Mouse (Mus musculus): ENCODE data around the gene Sirt6. TPM values are rescaled to one million over a fixed set of nuclear protein-coding genes. Genes with fewer than 3 reads are reported as not detected.
"Not testable (repeated sequence)": the region's sequence is repeated elsewhere in the genome, so short reads cannot be mapped to it uniquely, and the experiment has no call there.

Gene Sirt6
- polyA plus RNA-seq, 1 experiment from 2014 or later: 57.5 TPM

DNA sequence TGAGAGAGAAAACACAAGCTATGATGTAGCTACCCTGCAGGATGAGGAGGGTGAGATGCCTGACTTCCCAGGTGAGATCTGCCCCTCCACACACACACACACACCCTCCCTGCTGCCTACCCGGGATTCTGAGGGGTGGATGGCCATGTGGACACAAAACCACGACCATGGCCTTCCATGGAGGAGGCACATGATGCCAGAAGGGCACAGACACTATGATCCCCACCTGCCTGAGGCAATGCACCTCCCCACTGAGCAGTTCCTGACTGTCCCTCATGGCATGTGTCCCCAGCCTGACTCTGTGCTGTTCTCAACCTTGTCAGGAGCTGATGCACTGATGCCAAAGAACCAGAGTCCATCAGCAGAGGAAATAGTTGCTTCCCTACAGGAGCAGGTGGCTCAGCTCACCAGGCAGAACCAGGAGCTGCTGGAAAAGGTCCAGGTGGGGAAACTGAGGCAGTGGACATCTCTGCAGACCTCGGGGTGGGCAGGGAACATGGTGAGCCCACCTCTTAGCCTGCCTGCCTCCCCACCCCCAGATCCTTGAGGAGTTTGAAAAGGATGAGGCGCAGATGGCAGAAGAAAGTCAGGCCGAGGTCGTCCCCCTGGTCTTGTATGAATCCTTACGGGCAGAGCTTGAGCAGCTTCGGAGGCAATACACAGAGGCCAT is 14.5 kb upstream of the Sirt6 start:
- Histone ChIP-seq H3K27ac (peak overlapping the region; percentile 25; the same call in 1 of the 2 replicates), H3K9me3 (no peaks in the 10 kb centered on the region), H3K4me3 (replicated peaks) (peak overlapping the region; percentile 70), H3K27me3 (no peaks in the 10 kb centered on the region), H3K4me1 (replicated peaks) (peaks cover 20% of the 10 kb centered on the region), H3K4me2 (peak overlapping the region; percentile 85), H3K9ac (replicated peaks) (peak overlapping the region; percentile 93), H3K36me3 (no peaks in the 10 kb centered on the region)
- 81% methylated on average over 8 of the region's 8 CpGs for WGBS
- ATAC-seq (ENCODE audit: insufficient number of reproducible peaks, insufficient read depth, low FRiP score, low TSS enrichment, low read depth): no peak

- no peak for ATAC-seq (ENCODE audit: insufficient number of reproducible peaks, insufficient read depth, low FRiP score, low TSS enrichment, low read depth)
- H3K9me3 ChIP-seq: no peaks in the 10 kb centered on the region
- H3K9ac ChIP-seq (replicated peaks): no peak overlapping the region
- no peak overlapping the region for H3K4me3 ChIP-seq (replicated peaks)
- H3K27me3 ChIP-seq: no peaks in the 10 kb centered on the region
- H3K4me1 ChIP-seq (replicated peaks): peaks cover 20% of the 10 kb centered on the region
- H3K36me3 ChIP-seq: no peaks in the 10 kb centered on the region
- WGBS: 90% methylated on average over 2 of the region's 2 CpGs
- peak overlapping the region; percentile 85; the same call in 1 of the 2 replicates for H3K4me2 ChIP-seq
- H3K27ac ChIP-seq: no peak overlapping the region
These were observed 14.0 kb upstream of the Sirt6 start for GRCm38 (mm10) chr10:81641566-81641965.

DNA sequence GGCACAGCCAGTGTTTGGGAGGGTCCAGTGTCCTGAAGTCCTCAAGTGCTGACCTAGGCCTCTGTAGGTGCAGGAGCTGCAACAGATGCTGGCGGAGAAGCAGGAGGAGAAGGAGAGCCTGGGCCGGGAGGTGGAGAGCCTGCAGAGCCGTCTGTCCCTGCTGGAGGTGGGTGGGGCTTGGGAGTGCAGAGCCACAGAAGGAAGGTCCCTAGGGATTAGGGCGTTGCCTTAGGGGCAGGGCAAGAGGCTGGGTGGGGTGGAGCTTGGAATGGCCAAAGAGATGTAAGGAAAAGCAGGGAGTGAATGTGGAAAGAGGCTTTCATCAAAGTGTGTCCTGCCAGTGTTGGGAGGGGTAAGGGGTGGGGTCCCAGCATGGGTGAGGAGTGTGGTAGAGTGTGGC is 13.2 kb upstream of the Sirt6 start:
- H3K27ac ChIP-seq; H3K9ac ChIP-seq (replicated peaks); H3K4me2 ChIP-seq; H3K27me3 ChIP-seq; H3K4me3 ChIP-seq (replicated peaks); H3K9me3 ChIP-seq; H3K36me3 ChIP-seq; ATAC-seq (ENCODE audit: insufficient number of reproducible peaks, insufficient read depth, low FRiP score, low TSS enrichment, low read depth): not testable (repeated sequence)
- peaks cover 20% of the 10 kb centered on the region for H3K4me1 ChIP-seq (replicated peaks)
- 37% methylated on average over 4 of the region's 4 CpGs for WGBS

GRCm38 (mm10) chr10:81638101-81638500 is 10.5 kb upstream of the Sirt6 start:
- Histone ChIP-seq H3K27ac (no peak overlapping the region), H3K36me3 (no peaks in the 10 kb centered on the region), H3K4me2 (no peak overlapping the region), H3K9ac (replicated peaks) (no peak overlapping the region), H3K27me3 (no peaks in the 10 kb centered on the region), H3K9me3 (no peaks in the 10 kb centered on the region), H3K4me1 (replicated peaks) (peaks cover 19% of the 10 kb centered on the region), H3K4me3 (replicated peaks) (no peak overlapping the region)
- 63% methylated on average over 6 of the region's 6 CpGs for WGBS
- ATAC-seq (ENCODE audit: insufficient number of reproducible peaks, insufficient read depth, low FRiP score, low TSS enrichment, low read depth): no peak

DNA sequence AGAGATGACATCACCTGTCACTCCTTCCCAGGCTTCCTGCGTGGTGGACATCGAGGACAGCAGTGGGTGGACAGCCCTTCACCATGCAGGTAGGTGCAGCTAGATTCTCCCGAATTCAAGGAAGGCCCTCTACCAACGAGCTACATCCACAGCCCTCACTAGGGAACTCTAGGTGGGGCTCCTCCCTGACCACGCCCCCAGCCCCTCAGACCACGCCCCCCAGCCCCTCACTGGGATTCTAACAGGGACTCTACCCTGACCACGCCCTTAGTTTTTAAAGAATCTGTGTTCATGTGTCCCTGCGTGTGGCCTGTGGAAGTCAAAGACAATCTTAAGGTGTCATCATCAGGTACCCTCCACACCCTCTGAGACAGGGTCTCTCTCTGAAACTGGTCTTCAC is 8.7 kb upstream of the Sirt6 start:
- WGBS: 17% methylated on average over 8 of the region's 8 CpGs
- Histone ChIP-seq H3K4me3 (replicated peaks) (no peak overlapping the region), H3K27ac (no peak overlapping the region), H3K9ac (replicated peaks) (no peak overlapping the region), H3K4me2 (no peak overlapping the region; the same call in 1 of the 2 replicates), H3K36me3 (no peaks in the 10 kb centered on the region), H3K27me3 (no peaks in the 10 kb centered on the region), H3K4me1 (replicated peaks) (peaks cover 11% of the 10 kb centered on the region; the same call in 1 of the 2 replicates), H3K9me3 (no peaks in the 10 kb centered on the region)
- ATAC-seq (ENCODE audit: insufficient number of reproducible peaks, insufficient read depth, low FRiP score, low TSS enrichment, low read depth): no peak

DNA sequence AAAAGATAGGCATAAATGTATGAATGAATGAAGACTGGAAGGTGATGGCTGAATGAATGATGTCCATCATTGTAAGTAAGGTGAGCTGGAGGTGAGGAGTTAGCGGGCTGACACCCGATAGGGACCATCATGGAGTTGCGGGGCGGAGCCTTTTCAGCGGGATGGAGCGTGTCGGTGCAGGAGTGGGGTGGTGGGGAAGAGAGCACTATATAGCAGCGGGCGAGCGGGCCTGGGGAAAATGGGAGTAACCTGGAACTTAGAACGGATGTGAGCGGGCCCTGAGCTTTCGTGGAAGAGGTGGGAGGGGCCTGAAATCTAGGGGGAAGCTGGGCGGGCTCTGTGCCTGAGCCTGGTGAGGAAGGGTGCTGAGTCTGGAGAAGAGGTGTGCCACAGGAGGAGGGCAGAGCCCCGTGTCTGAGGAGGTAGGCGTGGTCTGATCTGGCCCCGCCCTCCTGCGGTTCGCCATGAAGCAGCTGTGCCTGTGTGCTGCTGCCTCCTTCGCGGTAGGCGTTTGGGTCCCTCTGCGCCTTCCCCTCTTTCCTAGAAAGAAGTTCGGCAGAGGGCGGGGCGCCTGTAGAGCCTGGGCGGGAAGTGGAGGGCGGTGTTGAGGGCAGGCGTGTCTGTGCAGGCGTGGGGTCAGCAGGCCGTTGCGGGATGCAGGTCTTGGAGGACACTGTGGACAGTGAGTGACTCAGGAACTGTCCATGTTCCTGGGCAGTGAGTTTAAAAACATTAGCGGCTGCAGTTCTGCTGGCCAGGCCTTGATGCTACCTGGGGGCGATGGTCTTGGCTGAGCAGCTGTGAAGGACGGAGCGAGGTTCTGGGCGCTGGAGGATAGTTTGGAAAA is 5.9 kb upstream of the Sirt6 start:
- H3K4me1 ChIP-seq (replicated peaks): peaks cover 9% of the 10 kb centered on the region; the same call in 1 of the 2 replicates
- peak overlapping the region; percentile 47 for H3K4me3 ChIP-seq (replicated peaks)
- peak; percentile 92 for ATAC-seq (ENCODE audit: insufficient number of reproducible peaks, insufficient read depth, low FRiP score, low TSS enrichment, low read depth)
- WGBS: 3% methylated on average over 37 of the region's 37 CpGs
- H3K4me2 ChIP-seq: peak overlapping the region; percentile 75
- peak overlapping the region; percentile 87 for H3K27ac ChIP-seq
- H3K27me3 ChIP-seq: no peaks in the 10 kb centered on the region
- no peaks in the 10 kb centered on the region for H3K36me3 ChIP-seq
- no peaks in the 10 kb centered on the region for H3K9me3 ChIP-seq
- peak overlapping the region; percentile 56 for H3K9ac ChIP-seq (replicated peaks)

- 73% methylated on average over 16 of the region's 16 CpGs for WGBS
These were observed 793 bp upstream of the Sirt6 start, which contains the start of gene Ankrd24 for GRCm38 (mm10) chr10:81628390-81628789. TSS of gene Ankrd24 (plus strand) at chr10:81628540.

DNA sequence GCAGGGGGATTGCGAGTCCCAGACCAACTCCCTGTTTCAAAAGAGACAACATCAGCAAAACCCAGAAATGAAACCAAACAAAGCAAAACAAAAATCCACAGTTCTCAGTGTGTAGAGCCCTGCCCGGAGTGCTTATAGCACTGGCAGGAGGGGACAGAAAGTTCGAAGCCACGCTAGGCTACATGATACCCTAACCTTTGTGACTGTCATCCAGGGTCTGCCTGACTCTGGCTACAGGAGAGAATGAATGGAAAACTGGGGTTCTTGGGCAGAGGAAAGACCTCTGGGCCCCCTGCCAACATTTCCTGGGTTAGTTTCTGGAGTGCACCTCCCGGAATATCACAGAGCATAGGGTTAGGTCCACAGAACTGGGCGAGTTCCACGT is 231 bp upstream of the Sirt6 start:
- no peaks in the 10 kb centered on the region for H3K9me3 ChIP-seq
- H3K9ac ChIP-seq (replicated peaks): peak overlapping the region; percentile 72
- H3K4me1 ChIP-seq (replicated peaks): peaks cover 20% of the 10 kb centered on the region
- peaks cover 33% of the 10 kb centered on the region for H3K36me3 ChIP-seq
- no peaks in the 10 kb centered on the region for H3K27me3 ChIP-seq
- peak overlapping the region; percentile 88 for H3K4me2 ChIP-seq
- WGBS: 54% methylated on average over 7 of the region's 7 CpGs
- peak overlapping the region; percentile 92 for H3K27ac ChIP-seq
- 0 out of 2 replicates have a peak, but pooled peaks have one; percentile 7 for ATAC-seq (ENCODE audit: insufficient number of reproducible peaks, insufficient read depth, low FRiP score, low TSS enrichment, low read depth)
- H3K4me3 ChIP-seq (replicated peaks): peak overlapping the region; percentile 74

More at GRCm38 (mm10) chr10:81628390-81628789, 793 bp upstream of the Sirt6 start, which contains the start of gene Ankrd24:
- no peaks in the 10 kb centered on the region for H3K27me3 ChIP-seq
- no peak for ATAC-seq (ENCODE audit: insufficient number of reproducible peaks, insufficient read depth, low FRiP score, low TSS enrichment, low read depth)
- peak within 1 kb of the TSS; percentile 92 for H3K27ac ChIP-seq
- H3K4me3 ChIP-seq (replicated peaks): peak within 1 kb of the TSS; percentile 74
- H3K4me1 ChIP-seq (replicated peaks): peaks cover 23% of the 10 kb centered on the region
- H3K36me3 ChIP-seq: peaks cover 31% of the 10 kb centered on the region
- H3K4me2 ChIP-seq: peak within 1 kb of the TSS; percentile 88
- H3K9ac ChIP-seq (replicated peaks): peak within 1 kb of the TSS; percentile 72
- no peaks in the 10 kb centered on the region for H3K9me3 ChIP-seq

DNA sequence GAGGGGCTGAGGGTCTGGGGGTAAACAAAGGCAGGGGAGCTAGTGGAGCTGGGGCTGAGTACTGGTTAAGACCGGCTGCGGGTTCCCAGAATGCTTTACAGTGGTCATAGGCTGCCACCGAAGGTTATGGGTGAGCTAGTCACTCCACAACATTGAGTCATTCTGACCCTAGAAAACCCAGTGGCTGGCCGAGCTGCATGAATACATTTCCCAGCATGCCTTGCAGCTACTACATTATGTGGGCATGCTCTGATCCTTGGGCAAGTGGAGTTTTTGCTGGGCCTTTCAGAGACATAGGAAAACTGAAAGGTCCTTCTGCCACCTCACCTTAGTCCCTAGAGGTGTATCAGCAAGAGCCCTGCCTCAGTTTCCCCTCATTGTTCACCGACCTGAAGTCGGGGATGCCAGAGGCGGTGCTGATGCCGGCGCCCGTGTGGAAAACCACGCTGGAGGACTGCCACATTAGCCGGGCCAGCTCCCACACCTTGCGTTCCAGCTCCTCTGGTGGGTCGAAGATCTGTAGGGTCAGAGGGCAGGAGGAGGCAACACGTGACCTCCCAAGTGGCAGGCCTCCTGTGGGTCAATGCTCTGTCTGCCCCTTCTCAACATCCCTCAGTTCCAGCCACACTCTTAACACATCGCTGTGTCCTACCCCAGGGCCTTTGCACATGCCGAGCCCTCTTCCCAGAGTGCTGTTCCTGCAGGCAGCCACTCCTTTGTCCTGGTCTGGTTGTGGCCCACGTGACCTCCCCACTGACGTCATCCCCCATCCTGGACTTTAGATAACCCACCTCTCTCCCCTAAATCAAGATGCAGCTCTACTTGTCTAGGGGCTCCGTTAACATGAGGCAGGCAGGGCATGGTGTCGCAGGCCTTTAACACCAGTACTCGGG is 1.2 kb downstream of the Sirt6 start:
- Histone ChIP-seq H3K27ac (peak overlapping the region; percentile 7; the same call in 1 of the 2 replicates), H3K4me2 (peak overlapping the region; percentile 88)

GRCm38 (mm10) chr10:81623441-81623840 is 4.2 kb downstream of the Sirt6 start:
- no peak overlapping the region for H3K4me3 ChIP-seq (replicated peaks)
- peaks cover 57% of the 10 kb centered on the region for H3K36me3 ChIP-seq
- 50% methylated on average over 8 of the region's 8 CpGs for WGBS
- H3K27ac ChIP-seq: no peak overlapping the region
- H3K4me1 ChIP-seq (replicated peaks): peaks cover 17% of the 10 kb centered on the region
- no peak overlapping the region for H3K9ac ChIP-seq (replicated peaks)
- H3K4me2 ChIP-seq: no peak overlapping the region
- no peaks in the 10 kb centered on the region for H3K9me3 ChIP-seq
- H3K27me3 ChIP-seq: no peaks in the 10 kb centered on the region
- ATAC-seq (ENCODE audit: insufficient number of reproducible peaks, insufficient read depth, low FRiP score, low TSS enrichment, low read depth): no peak

More for the DNA sequence above, 1.2 kb downstream of the Sirt6 start:
- no peaks in the 10 kb centered on the region for H3K27me3 ChIP-seq
- H3K36me3 ChIP-seq: peaks cover 48% of the 10 kb centered on the region
- ATAC-seq (ENCODE audit: insufficient number of reproducible peaks, insufficient read depth, low FRiP score, low TSS enrichment, low read depth): no peak
- H3K4me3 ChIP-seq (replicated peaks): peak overlapping the region; percentile 74
- peak overlapping the region; percentile 72 for H3K9ac ChIP-seq (replicated peaks)
- peaks cover 18% of the 10 kb centered on the region for H3K4me1 ChIP-seq (replicated peaks)
- WGBS: 91% methylated on average over 22 of the region's 22 CpGs
- no peaks in the 10 kb centered on the region for H3K9me3 ChIP-seq

Data from limb, embryonic 12.5 days (tissue).